Mouse (Mus musculus): ENCODE measurements around the gene Smim10l2a. TPM values are rescaled to one million over a fixed set of nuclear protein-coding genes. Genes with fewer than 3 reads are reported as not detected.

Smim10l2a gene
- polyA plus RNA-seq, 1 experiment: not detected

GRCm38 (mm10) chrX:56405482-56405881 is 31.1 kb downstream of the Smim10l2a start:
- WGBS: 74% methylated on average over 1 of the region's 1 CpGs
- no peaks in the 10 kb centered on the region for H3K4me1 ChIP-seq (ENCODE audit: control insufficient read depth, insufficient read depth, low read length)
- TF ChIP-seq CTCF (IDR thresholded peaks at IDR 0.05; ENCODE audit: insufficient read depth, low read depth, low read length) (no peak), POLR2A (IDR thresholded peaks at IDR 0.05; ENCODE audit: insufficient read depth, low read depth, low read length) (no peak)
- H3K4me3 ChIP-seq (ENCODE audit: insufficient read depth, low read depth, low read length): no peak overlapping the region
- no peak overlapping the region for H3K27ac ChIP-seq (ENCODE audit: insufficient read depth, low read depth, low read length)

- TF ChIP-seq CTCF (IDR thresholded peaks at IDR 0.05; ENCODE audit: insufficient read depth, low read depth, low read length) (no peak), POLR2A (IDR thresholded peaks at IDR 0.05; ENCODE audit: insufficient read depth, low read depth, low read length) (no peak)
- 45% methylated on average over 5 of the region's 5 CpGs for WGBS
- Histone ChIP-seq H3K4me1 (ENCODE audit: control insufficient read depth, insufficient read depth, low read length) (no peaks in the 10 kb centered on the region), H3K27ac (ENCODE audit: insufficient read depth, low read depth, low read length) (no peak overlapping the region), H3K4me3 (ENCODE audit: insufficient read depth, low read depth, low read length) (no peak overlapping the region)
These were observed 31.7 kb downstream of the Smim10l2a start for GRCm38 (mm10) chrX:56406128-56406527.

- TF ChIP-seq CTCF (IDR thresholded peaks at IDR 0.05; ENCODE audit: insufficient read depth, low read depth, low read length) (no peak), POLR2A (IDR thresholded peaks at IDR 0.05; ENCODE audit: insufficient read depth, low read depth, low read length) (no peak)
- Histone ChIP-seq H3K4me3 (ENCODE audit: insufficient read depth, low read depth, low read length) (no peak overlapping the region), H3K27ac (ENCODE audit: insufficient read depth, low read depth, low read length) (no peak overlapping the region), H3K4me1 (ENCODE audit: control insufficient read depth, insufficient read depth, low read length) (no peaks in the 10 kb centered on the region)
- WGBS: 72% methylated on average over 3 of the region's 3 CpGs
These were observed 41.9 kb downstream of the Smim10l2a start for GRCm38 (mm10) chrX:56416277-56416676.

GRCm38 (mm10) chrX:56417541-56417940 is 43.2 kb downstream of the Smim10l2a start:
- WGBS: 77% methylated on average over 4 of the region's 4 CpGs
- Histone ChIP-seq H3K4me1 (ENCODE audit: control insufficient read depth, insufficient read depth, low read length) (no peaks in the 10 kb centered on the region), H3K4me3 (ENCODE audit: insufficient read depth, low read depth, low read length) (no peak overlapping the region), H3K27ac (ENCODE audit: insufficient read depth, low read depth, low read length) (no peak overlapping the region)
- no peak for TF ChIP-seq POLR2A (IDR thresholded peaks at IDR 0.05; ENCODE audit: insufficient read depth, low read depth, low read length)
- TF ChIP-seq CTCF (IDR thresholded peaks at IDR 0.05; ENCODE audit: insufficient read depth, low read depth, low read length): no peak

Other genes with a start within 250 kb of the Smim10l2a start
- gene 3830403N18Rik, start 238.0 kb upstream of the Smim10l2a start, polyA plus RNA-seq (2012; ENCODE audit: insufficient read depth, insufficient read length, low replicate concordance, missing spikeins): not detected in 2 replicates
- gene Gm773, start 161.7 kb upstream of the Smim10l2a start, polyA plus RNA-seq (2012; ENCODE audit: insufficient read depth, insufficient read length, low replicate concordance, missing spikeins): not detected in 2 replicates
- gene Zfp449, start 28.2 kb upstream of the Smim10l2a start, polyA plus RNA-seq (2012; ENCODE audit: insufficient read depth, insufficient read length, low replicate concordance, missing spikeins): not detected in 2 replicates
- gene Gm2174, start 73.4 kb downstream of the Smim10l2a start, polyA plus RNA-seq (2012; ENCODE audit: insufficient read depth, insufficient read length, low replicate concordance, missing spikeins): not detected in 2 replicates
- not detected in 2 replicates for gene Ints6l, start 80.3 kb downstream of the Smim10l2a start, polyA plus RNA-seq (2012; ENCODE audit: insufficient read depth, insufficient read length, low replicate concordance, missing spikeins)
- not detected in 2 replicates for gene Gm10477, start 150.2 kb downstream of the Smim10l2a start, polyA plus RNA-seq (2012; ENCODE audit: insufficient read depth, insufficient read length, low replicate concordance, missing spikeins)
- not detected in 2 replicates for gene Gm648, start 175.0 kb downstream of the Smim10l2a start, polyA plus RNA-seq (2012; ENCODE audit: insufficient read depth, insufficient read length, low replicate concordance, missing spikeins)
- not detected in 2 replicates for gene Mmgt1, start 223.5 kb downstream of the Smim10l2a start, polyA plus RNA-seq (2012; ENCODE audit: insufficient read depth, insufficient read length, low replicate concordance, missing spikeins)
- gene Slc9a6, start 235.2 kb downstream of the Smim10l2a start, polyA plus RNA-seq (2012; ENCODE audit: insufficient read depth, insufficient read length, low replicate concordance, missing spikeins): 368 TPM in 1 of 2 replicates, not detected in the other